Mouse (Mus musculus): Measurements from ENCODE around the gene Zfp146. TPM values are rescaled to one million over a fixed set of nuclear protein-coding genes. Genes with fewer than 3 reads are reported as not detected.
A peak's percentile ranks its signal among the peaks of the same experiment; 100 is the strongest.

The Zfp146 gene
- polyA plus RNA-seq, 1 experiment from 2014 or later: 9.5 TPM

GRCm38 (mm10) chr7:30199498-30200139, 30.1 kb upstream of the Zfp146 start:
- no peaks in the 10 kb centered on the region for H3K36me3 ChIP-seq
- no peak overlapping the region for H3K4me3 ChIP-seq
- no peaks in the 10 kb centered on the region for H3K27me3 ChIP-seq (ENCODE audit: insufficient read depth, poor library complexity, severe bottlenecking)
- peaks cover 36% of the 10 kb centered on the region for H3K4me1 ChIP-seq
- WGBS: 78% methylated on average over 18 of the region's 18 CpGs
- DNase-seq (ENCODE audit: low spot score): no peak
- no peaks in the 10 kb centered on the region for H3K9me3 ChIP-seq
- H3K27ac ChIP-seq: no peak overlapping the region

- no peaks in the 10 kb centered on the region for H3K27me3 ChIP-seq (ENCODE audit: insufficient read depth, poor library complexity, severe bottlenecking)
Measured at GRCm38 (mm10) chr7:30198481-30198971, 29.0 kb upstream of the Zfp146 start, which contains the start of gene Capns1. Gene Capns1, minus strand, starts transcription at chr7:30198811.

GRCm38 (mm10) chr7:30197592-30198129, 28.1 kb upstream of the Zfp146 start:
- peaks cover 39% of the 10 kb centered on the region for H3K4me1 ChIP-seq

More at GRCm38 (mm10) chr7:30198481-30198971, 29.0 kb upstream of the Zfp146 start, which contains the start of gene Capns1:
- DNase-seq (ENCODE audit: low spot score): peak; percentile 87
- H3K27ac ChIP-seq: peak within 1 kb of the TSS; percentile 52; the same call in 1 of the 2 replicates
- WGBS: 11% methylated on average over 8 of the region's 8 CpGs
- H3K4me1 ChIP-seq: peaks cover 34% of the 10 kb centered on the region
- no peaks in the 10 kb centered on the region for H3K9me3 ChIP-seq
- H3K36me3 ChIP-seq: no peaks in the 10 kb centered on the region
- peak within 1 kb of the TSS; percentile 31 for H3K4me3 ChIP-seq

DNA sequence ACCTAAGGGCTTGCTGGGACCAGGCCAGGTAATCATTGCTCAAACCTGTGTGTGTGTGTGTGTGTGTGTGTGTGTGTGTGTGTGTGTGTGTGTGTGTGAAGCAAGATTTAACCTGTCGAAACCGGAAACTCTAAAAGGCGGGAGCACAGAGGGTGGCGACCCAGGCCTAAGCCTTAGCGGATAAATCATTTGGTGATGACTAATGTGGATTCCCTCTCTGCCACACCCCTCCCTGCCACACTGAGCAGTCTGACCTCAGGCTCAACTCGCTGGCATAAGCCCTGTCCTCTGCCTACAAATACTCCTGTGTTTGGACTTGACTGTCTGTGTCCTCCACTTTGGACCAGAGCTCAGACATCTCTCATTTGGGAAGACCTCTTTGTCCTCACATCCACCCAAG, 26.6 kb upstream of the Zfp146 start:
- 81% methylated on average over 6 of the region's 6 CpGs for WGBS
- H3K4me1 ChIP-seq: peaks cover 40% of the 10 kb centered on the region
- no peak for DNase-seq (ENCODE audit: low spot score)
- peaks cover 17% of the 10 kb centered on the region for H3K36me3 ChIP-seq
- no peak overlapping the region for H3K27ac ChIP-seq
- H3K9me3 ChIP-seq: no peaks in the 10 kb centered on the region
- H3K27me3 ChIP-seq (ENCODE audit: insufficient read depth, poor library complexity, severe bottlenecking): no peaks in the 10 kb centered on the region
- no peak overlapping the region for H3K4me3 ChIP-seq

More at GRCm38 (mm10) chr7:30197592-30198129, 28.1 kb upstream of the Zfp146 start:
- Histone ChIP-seq H3K27me3 (ENCODE audit: insufficient read depth, poor library complexity, severe bottlenecking) (no peaks in the 10 kb centered on the region), H3K36me3 (peaks cover 2% of the 10 kb centered on the region; the same call in 1 of the 2 replicates), H3K4me3 (no peak overlapping the region; the same call in 1 of the 2 replicates), H3K27ac (0 out of 2 replicates have a peak overlapping the region, but pooled peaks have one; percentile 52), H3K9me3 (no peaks in the 10 kb centered on the region)
- DNase-seq (ENCODE audit: low spot score): no peak
- WGBS: 58% methylated on average over 5 of the region's 5 CpGs

GRCm38 (mm10) chr7:30195461-30195860, 25.9 kb upstream of the Zfp146 start:
- peaks cover 40% of the 10 kb centered on the region for H3K4me1 ChIP-seq
- no peaks in the 10 kb centered on the region for H3K9me3 ChIP-seq
- no peak for DNase-seq (ENCODE audit: low spot score)
- H3K27me3 ChIP-seq (ENCODE audit: insufficient read depth, poor library complexity, severe bottlenecking): no peaks in the 10 kb centered on the region
- peaks cover 24% of the 10 kb centered on the region for H3K36me3 ChIP-seq
- peak overlapping the region; percentile 90 for H3K27ac ChIP-seq
- WGBS: 70% methylated on average over 6 of the region's 6 CpGs
- H3K4me3 ChIP-seq: peak overlapping the region; percentile 85; the same call in 1 of the 2 replicates

- peak; percentile 99 for DNase-seq (ENCODE audit: low spot score)
- Histone ChIP-seq H3K36me3 (peaks cover 29% of the 10 kb centered on the region), H3K9me3 (no peaks in the 10 kb centered on the region), H3K4me3 (peak overlapping the region; percentile 85), H3K27me3 (ENCODE audit: insufficient read depth, poor library complexity, severe bottlenecking) (no peaks in the 10 kb centered on the region), H3K27ac (peak overlapping the region; percentile 90), H3K4me1 (peaks cover 40% of the 10 kb centered on the region)
- under 1% methylated on average over 28 of the region's 28 CpGs for WGBS
Measured at GRCm38 (mm10) chr7:30194884-30195283, 25.3 kb upstream of the Zfp146 start.

GRCm38 (mm10) chr7:30194101-30194831, 24.7 kb upstream of the Zfp146 start:
- H3K4me3 ChIP-seq: peak overlapping the region; percentile 85
- WGBS: under 1% methylated on average over 26 of the region's 26 CpGs
- peaks cover 31% of the 10 kb centered on the region for H3K36me3 ChIP-seq
- peaks cover 40% of the 10 kb centered on the region for H3K4me1 ChIP-seq
- no peak for DNase-seq (ENCODE audit: low spot score)
- no peaks in the 10 kb centered on the region for H3K27me3 ChIP-seq (ENCODE audit: insufficient read depth, poor library complexity, severe bottlenecking)
- peak overlapping the region; percentile 90 for H3K27ac ChIP-seq
- no peaks in the 10 kb centered on the region for H3K9me3 ChIP-seq

DNA sequence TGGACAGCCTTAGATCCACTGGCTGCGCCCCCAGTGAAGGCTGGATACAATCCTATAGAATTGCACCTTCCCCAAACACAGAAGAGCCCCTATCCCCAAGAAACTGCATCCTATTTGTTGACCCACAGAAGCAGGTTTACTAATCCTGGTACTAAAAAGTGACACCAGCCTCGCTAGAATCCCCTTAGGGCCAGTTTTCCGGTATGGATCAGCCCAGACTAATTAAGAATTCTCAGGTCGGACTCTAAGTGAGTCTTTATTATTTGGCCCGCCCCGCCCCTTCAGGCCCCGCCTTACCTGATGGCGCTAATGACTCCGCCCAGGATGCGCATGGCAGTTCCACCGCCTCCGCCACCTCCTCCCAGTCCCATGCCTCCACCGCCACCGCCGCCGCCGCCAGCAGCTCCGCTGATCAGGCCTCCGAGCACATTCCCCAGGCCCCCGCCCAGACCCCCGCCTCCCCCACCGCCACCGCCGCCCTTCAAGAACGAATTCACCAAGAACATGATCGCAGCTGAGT, 24.1 kb upstream of the Zfp146 start:
- WGBS: under 1% methylated on average over 26 of the region's 26 CpGs
- Histone ChIP-seq H3K27ac (peak overlapping the region; percentile 90), H3K4me1 (peaks cover 40% of the 10 kb centered on the region), H3K27me3 (ENCODE audit: insufficient read depth, poor library complexity, severe bottlenecking) (no peaks in the 10 kb centered on the region), H3K9me3 (no peaks in the 10 kb centered on the region), H3K36me3 (peaks cover 38% of the 10 kb centered on the region), H3K4me3 (peak overlapping the region; percentile 85)
- peak; percentile 95 for DNase-seq (ENCODE audit: low spot score)

DNA sequence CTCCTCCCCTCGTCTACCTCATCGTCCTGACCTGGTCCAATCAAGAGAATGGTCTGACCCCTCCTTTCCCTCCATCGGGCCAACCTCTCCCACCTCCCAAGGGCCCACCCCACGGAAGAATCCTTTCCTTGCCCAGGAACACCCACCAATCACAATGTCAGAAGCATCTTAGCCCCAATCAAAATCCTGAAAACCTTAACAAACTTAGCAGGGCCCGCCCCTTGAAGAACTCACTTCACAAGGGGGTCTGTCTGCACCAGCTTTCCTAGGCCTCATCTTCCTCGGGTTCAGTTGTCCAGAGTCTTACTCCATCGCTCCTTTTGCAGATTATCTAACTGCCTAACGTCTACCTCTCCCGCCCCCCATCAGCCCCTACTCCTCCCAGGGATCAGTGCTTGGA, 23.5 kb upstream of the Zfp146 start:
- H3K36me3 ChIP-seq: peaks cover 44% of the 10 kb centered on the region
- no peaks in the 10 kb centered on the region for H3K9me3 ChIP-seq
- peak overlapping the region; percentile 90 for H3K27ac ChIP-seq
- H3K4me3 ChIP-seq: peak overlapping the region; percentile 85
- H3K4me1 ChIP-seq: peaks cover 35% of the 10 kb centered on the region
- no peaks in the 10 kb centered on the region for H3K27me3 ChIP-seq (ENCODE audit: insufficient read depth, poor library complexity, severe bottlenecking)
- DNase-seq (ENCODE audit: low spot score): no peak
- WGBS: 24% methylated on average over 9 of the region's 9 CpGs

GRCm38 (mm10) chr7:30192088-30192487, 22.5 kb upstream of the Zfp146 start:
- no peak overlapping the region for H3K4me3 ChIP-seq
- 90% methylated on average over 12 of the region's 12 CpGs for WGBS
- H3K9me3 ChIP-seq: no peaks in the 10 kb centered on the region
- DNase-seq (ENCODE audit: low spot score): no peak
- peaks cover 26% of the 10 kb centered on the region for H3K4me1 ChIP-seq
- peaks cover 53% of the 10 kb centered on the region for H3K36me3 ChIP-seq
- no peaks in the 10 kb centered on the region for H3K27me3 ChIP-seq (ENCODE audit: insufficient read depth, poor library complexity, severe bottlenecking)
- H3K27ac ChIP-seq: no peak overlapping the region

- no peaks in the 10 kb centered on the region for H3K27me3 ChIP-seq (ENCODE audit: insufficient read depth, poor library complexity, severe bottlenecking)
- no peak overlapping the region for H3K4me3 ChIP-seq
- 80% methylated on average over 4 of the region's 4 CpGs for WGBS
- H3K36me3 ChIP-seq: peaks cover 72% of the 10 kb centered on the region
- H3K4me1 ChIP-seq: peaks cover 29% of the 10 kb centered on the region
- no peaks in the 10 kb centered on the region for H3K9me3 ChIP-seq
- H3K27ac ChIP-seq: no peak overlapping the region
- DNase-seq (ENCODE audit: low spot score): no peak
Measured at GRCm38 (mm10) chr7:30189116-30189491, 19.6 kb upstream of the Zfp146 start.

GRCm38 (mm10) chr7:30188344-30189115, 19.0 kb upstream of the Zfp146 start:
- Histone ChIP-seq H3K9me3 (no peaks in the 10 kb centered on the region), H3K27me3 (ENCODE audit: insufficient read depth, poor library complexity, severe bottlenecking) (no peaks in the 10 kb centered on the region), H3K4me1 (peaks cover 32% of the 10 kb centered on the region), H3K27ac (no peak overlapping the region), H3K36me3 (peaks cover 72% of the 10 kb centered on the region), H3K4me3 (no peak overlapping the region)
- no peak for DNase-seq (ENCODE audit: low spot score)
- WGBS: 76% methylated on average over 12 of the region's 12 CpGs
